17 mouse cellular contexts compared by ENCODE assay signal in the genomic region with DNA sequence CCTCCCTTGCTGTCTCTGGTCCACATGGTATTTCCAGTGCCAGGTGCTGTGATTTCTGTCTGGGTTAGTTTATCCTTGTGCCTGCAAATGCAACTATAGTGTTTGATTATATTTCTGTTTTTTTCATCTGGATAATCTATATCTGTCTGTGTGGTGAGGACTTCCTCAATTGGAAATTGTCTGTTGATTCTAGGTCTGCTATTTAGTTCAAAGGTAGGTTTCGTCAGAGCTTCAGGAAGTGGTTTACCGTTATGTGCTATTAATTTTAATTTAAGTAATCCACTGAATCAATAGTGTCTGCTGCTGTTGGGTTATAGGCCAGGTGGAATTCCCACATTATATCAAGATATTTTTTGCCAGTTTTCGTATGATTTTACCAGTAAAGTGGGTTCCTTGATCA.
"Had no signal": no experiment of that assay in that cellular context is flagged by ENCODE, and none has a peak within 500 bp of the region (broad histone marks: within the 10 kb centered on the region; RNA-seq: fewer than 3 reads in every experiment).

No protein-coding gene starts in this region.

- ATAC-seq: liver, embryonic 12.5 days; liver, postnatal 0 days; lung, postnatal 0 days; midbrain, embryonic 13.5 days; midbrain, embryonic 15.5 days; midbrain, embryonic 16.5 days had no signal

- DNase-seq: left cerebral cortex, postnatal 4 days; liver; liver, embryonic 13.5 days; liver, postnatal 0 days; lung, adult 18-20 months; lung, adult 2 months; lung, embryonic 14.5 days; lung, postnatal 10 days; lung, postnatal 14 days; lung, postnatal 36 days; lung, postnatal 4 days; midbrain, embryonic 14.5 days had no signal
